Mouse (Mus musculus): ENCODE data around the gene Hsf5.

GRCm38 (mm10) chr11:87665224-87665623 lies 48.3 kb downstream of the Hsf5 start:
- no peak for TF ChIP-seq TAL1 (conservative IDR thresholded peaks at IDR 0.05; ENCODE audit: low read depth, low read length)
- TF ChIP-seq CTCF (IDR thresholded peaks at IDR 0.05; ENCODE audit: low read depth, low read length) = no peak
- no peak for TF ChIP-seq POLR2AphosphoS5 (IDR thresholded peaks at IDR 0.05; ENCODE audit: insufficient replicate concordance, low read depth, low read length)
- TF ChIP-seq GATA1 (IDR thresholded peaks at IDR 0.05; ENCODE audit: borderline replicate concordance, low read length) = no peak
- TF ChIP-seq GATA2 (IDR thresholded peaks at IDR 0.05; ENCODE audit: borderline replicate concordance, low read depth, low read length) = no peak
